Mouse (Mus musculus) thymus, adult 18-20 months (tissue): ENCODE results near the gene Gm17332.
"Not testable (repeated sequence)": the region's sequence is repeated elsewhere in the genome, so short reads cannot be mapped to it uniquely, and the experiment has no call there.

Experiments used
- DNase-seq, 2 experiments: peaks; one replicate each; pipeline ENCODE4 v3.0.0; 2022; ENCODE audit warnings: mixed read lengths in 2 of 2

Gene Gm17332

GRCm38 (mm10) chr11:31182362-31182761 lies at the start of gene Gm17332:
Gm17332 (minus strand) TSS chr11:31182462.
- DNase-seq = no peak

GRCm38 (mm10) chr11:31229966-31230365 lies 47.7 kb upstream of the Gm17332 start:
- DNase-seq = no peak

- no peak for DNase-seq
These were observed 43.1 kb upstream of the Gm17332 start for GRCm38 (mm10) chr11:31225359-31225758.

GRCm38 (mm10) chr11:31218009-31218408 lies 35.7 kb upstream of the Gm17332 start:
- no peak for DNase-seq

- no peak for DNase-seq
These were observed 13.5 kb upstream of the Gm17332 start for GRCm38 (mm10) chr11:31195621-31196363.

- no peak for DNase-seq
These were observed 12.5 kb upstream of the Gm17332 start for GRCm38 (mm10) chr11:31194761-31195160.

- DNase-seq = no peak
These were observed 12.1 kb downstream of the Gm17332 start for GRCm38 (mm10) chr11:31170052-31170646.

- no peak for DNase-seq
These were observed 12.9 kb downstream of the Gm17332 start for GRCm38 (mm10) chr11:31169161-31170051.

- no peak for DNase-seq
These were observed 13.5 kb downstream of the Gm17332 start for GRCm38 (mm10) chr11:31168831-31169160.

GRCm38 (mm10) chr11:31157021-31157420 lies 25.2 kb downstream of the Gm17332 start:
- DNase-seq = no peak

- DNase-seq = not testable (repeated sequence)
These were observed 43.9 kb downstream of the Gm17332 start for GRCm38 (mm10) chr11:31138394-31138793.

GRCm38 (mm10) chr11:31134824-31135223 lies 47.4 kb downstream of the Gm17332 start:
- DNase-seq = not testable (repeated sequence)

- DNase-seq = not testable (repeated sequence)
These were observed 48.5 kb downstream of the Gm17332 start for GRCm38 (mm10) chr11:31133726-31134125.
